Mouse (Mus musculus) liver, adult 2 months (tissue): ENCODE results near the gene Fgfr2.

ENCODE experiments used
- CTCF ChIP-seq: fragments of 200-500 bp; IDR thresholded peaks from 2 replicates; pipeline ENCODE4 v1.5.1; 2011; ENCODE audit warnings: low read depth, low read length, control low read depth
- POLR2A ChIP-seq: fragments of 200-500 bp; IDR thresholded peaks from 2 replicates; pipeline ENCODE4 v1.6.1; 2011; ENCODE audit warnings: low read length, control low read depth; ENCODE audit not compliant: insufficient read depth; ENCODE audit errors: extremely low read depth

GRCm38 (mm10) chr7:132234250-132234649 is 888.9 kb downstream of the Fgfr2 start:
- TF ChIP-seq CTCF (no peak), POLR2A (no peak)
